Mouse (Mus musculus): ENCODE results near the gene Olfr514.
"Not testable (repeated sequence)": the region's sequence is repeated elsewhere in the genome, so short reads cannot be mapped to it uniquely, and the experiment has no call there.

The Olfr514 gene

GRCm38 (mm10) chr7:108825897-108826296, at the start of gene Olfr514:
Gene Olfr514 (minus strand): TSS chr7:108825997.
- DNase-seq: no peak

GRCm38 (mm10) chr7:108872279-108872678, 46.5 kb upstream of the Olfr514 start, which contains the start of gene Olfr517:
Gene Olfr517 (minus strand): TSS chr7:108872379.
- DNase-seq: no peak

GRCm38 (mm10) chr7:108850429-108850828, 24.6 kb upstream of the Olfr514 start, which contains the start of gene Olfr516:
Gene Olfr516 (minus strand): TSS chr7:108850529.
- no peak for DNase-seq

GRCm38 (mm10) chr7:108814593-108815215, 11.1 kb downstream of the Olfr514 start:
- not testable (repeated sequence) for DNase-seq

- no peak for DNase-seq
These were observed 28.4 kb downstream of the Olfr514 start for GRCm38 (mm10) chr7:108797205-108797933.

All from kidney, adult 11 months (tissue).